Mouse (Mus musculus) left cerebral cortex, adult 2 months (tissue): ENCODE data around the gene Map2k7. TPM values are rescaled to one million over a fixed set of nuclear protein-coding genes. Genes with fewer than 3 reads are reported as not detected.

Experiments used
- DNase-seq, 2 experiments: peaks; one replicate each; pipeline ENCODE4 v3.0.0; 2021 to 2022; ENCODE audit warnings: low spot score in 2 of 2, mixed read lengths in 1 of 2; ENCODE audit errors: extremely low spot score in 1 of 2
- H3K27ac ChIP-seq: fragments of 200-600 bp; 2 replicates; pipeline ENCODE4 v1.8.1; 2022
- H3K4me3 ChIP-seq: fragments of 200-600 bp; 2 replicates; pipeline ENCODE4 v1.8.1; 2022
- CTCF ChIP-seq: fragments of 200-600 bp; IDR thresholded peaks from 2 replicates; pipeline ENCODE4 v1.8.1; 2022; ENCODE audit warnings: antibody characterized with exemption, mild to moderate bottlenecking, moderate library complexity
- intact Hi-C: fragments of 180-260 bp; cut with DNase I; formaldehyde crosslinking; loops from one replicate; pipeline ENCODE4 v1.15.1; 2025
- total RNA-seq, 2 experiments: library from RNA; stranded (reverse); gene quantifications; 2 replicates each; pipeline ENCODE4 v1.2.3; 2021

Map2k7 gene
- total RNA-seq, 2 experiments from 2014 or later = 98.1 to 99.1 TPM

GRCm38 (mm10) chr8:4265160-4265914, 26.8 kb downstream of the Map2k7 start:
- Histone ChIP-seq H3K27ac (peak overlapping the region; percentile 59), H3K4me3 (no peak overlapping the region)
- no peak for DNase-seq
- intact Hi-C loops = no loop called here
- TF ChIP-seq CTCF = no peak

- DNase-seq = no peak
- intact Hi-C loops = no loop called here
- H3K4me3 ChIP-seq = no peak overlapping the region
- peak; percentile 54 for TF ChIP-seq CTCF
- no peak overlapping the region for H3K27ac ChIP-seq
These were observed 29.1 kb downstream of the Map2k7 start for GRCm38 (mm10) chr8:4267627-4268026.

- H3K27ac ChIP-seq = no peak overlapping the region
- H3K4me3 ChIP-seq = no peak overlapping the region
- no peak for TF ChIP-seq CTCF
- intact Hi-C loops = no loop called here
- no peak for DNase-seq
These were observed 31.1 kb downstream of the Map2k7 start for GRCm38 (mm10) chr8:4269609-4270008.

GRCm38 (mm10) chr8:4275275-4276110, 37.0 kb downstream of the Map2k7 start, which contains the start of gene Timm44:
Gene Timm44 (minus strand): TSS chr8:4275913.
- peak within 1 kb of the TSS; percentile 78 for H3K4me3 ChIP-seq
- intact Hi-C loops = no loop called here
- H3K27ac ChIP-seq = peak within 1 kb of the TSS; percentile 90
- no peak for TF ChIP-seq CTCF
- DNase-seq = peak; percentile 96 to 97

GRCm38 (mm10) chr8:4276111-4276465, 37.5 kb downstream of the Map2k7 start:
- no peak for DNase-seq
- no peak for TF ChIP-seq CTCF
- Histone ChIP-seq H3K27ac (peak overlapping the region; percentile 90), H3K4me3 (peak overlapping the region; percentile 78)
- intact Hi-C loops = no loop called here

GRCm38 (mm10) chr8:4292738-4293137, 54.2 kb downstream of the Map2k7 start:
- H3K27ac ChIP-seq = no peak overlapping the region
- no peak overlapping the region for H3K4me3 ChIP-seq
- no peak for DNase-seq
- TF ChIP-seq CTCF = peak; percentile 52
- intact Hi-C loops = no loop called here

Other genes starting within 250 kb of the Map2k7 start
- under 1 TPM; 0.51 to 0.52 TPM for gene Cd209f, start 132.9 kb upstream of the Map2k7 start, total RNA-seq
- gene Cd209g, start 104.6 kb upstream of the Map2k7 start, total RNA-seq = not detected
- 100 to 1,000 TPM; 107 to 110 TPM for gene Evi5l, start 72.2 kb upstream of the Map2k7 start, total RNA-seq
- 10 to 100 TPM; 42.9 to 46.0 TPM for gene Prr36, start 21.3 kb upstream of the Map2k7 start, total RNA-seq
- gene Lrrc8e, start 11.9 kb upstream of the Map2k7 start, total RNA-seq = not detected
- gene Gm49320, start 125 bp downstream of the Map2k7 start, total RNA-seq = 1 to 10 TPM in 1 of 2 experiments, not detected in 1; 1.8 TPM
- gene Tgfbr3l, start 9.5 kb downstream of the Map2k7 start, total RNA-seq = 10 to 100 TPM in 1 of 2 experiments, 1 to 10 TPM in 1; 8.2 to 10.5 TPM
- gene Snapc2, start 14.3 kb downstream of the Map2k7 start, total RNA-seq = 10 to 100 TPM; 28.8 to 31.4 TPM
- 100 to 1,000 TPM; 581 to 590 TPM for gene Ctxn1, start 20.5 kb downstream of the Map2k7 start, total RNA-seq
- gene Timm44, start 37.2 kb downstream of the Map2k7 start, total RNA-seq = 10 to 100 TPM; 66.1 to 72.6 TPM
- 10 to 100 TPM; 21.9 to 22.8 TPM for gene Ccl25, start 86.5 kb downstream of the Map2k7 start, total RNA-seq
- gene Elavl1, start 86.7 kb downstream of the Map2k7 start, total RNA-seq = 10 to 100 TPM; 74.1 to 77.4 TPM